Mouse (Mus musculus): ENCODE measurements around the gene Rarg. TPM values are rescaled to one million over a fixed set of nuclear protein-coding genes. Genes with fewer than 3 reads are reported as not detected.

Gene Rarg
- polyA plus RNA-seq, 1 experiment from 2014 or later = 16.7 TPM

DNA sequence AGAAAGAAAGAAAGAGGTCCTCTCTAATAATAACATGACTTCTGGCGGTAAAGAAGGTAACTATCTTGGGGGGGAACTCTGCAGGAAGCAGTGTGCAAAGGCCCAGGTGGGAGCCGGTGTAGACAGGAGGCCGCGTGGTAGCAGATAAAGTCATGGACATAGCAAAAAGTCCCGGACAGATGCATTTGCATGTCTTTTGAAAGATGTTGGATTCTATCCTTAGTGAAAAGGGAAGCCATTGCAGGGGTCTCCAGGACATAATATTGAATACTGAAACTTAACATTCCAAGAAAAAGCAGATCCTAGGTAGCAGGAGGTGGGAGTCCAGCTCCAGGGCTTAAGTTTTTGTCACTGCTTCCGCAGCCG, 21.4 kb upstream of the Rarg start:
- Histone ChIP-seq H3K4me1 (peaks cover 18% of the 10 kb centered on the region), H3K27ac (peak overlapping the region; percentile 73), H3K4me3 (replicated peaks) (peak overlapping the region; percentile 92), H3K9me3 (no peaks in the 10 kb centered on the region), H3K36me3 (replicated peaks) (peaks cover 18% of the 10 kb centered on the region), H3K4me2 (peak overlapping the region; percentile 93), H3K9ac (peak overlapping the region; percentile 88), H3K27me3 (no peaks in the 10 kb centered on the region)
- ATAC-seq (ENCODE audit: low FRiP score) = peak; percentile 24; the same call in 1 of the 2 replicates
- 35% methylated on average over 7 of the region's 7 CpGs for WGBS

DNA sequence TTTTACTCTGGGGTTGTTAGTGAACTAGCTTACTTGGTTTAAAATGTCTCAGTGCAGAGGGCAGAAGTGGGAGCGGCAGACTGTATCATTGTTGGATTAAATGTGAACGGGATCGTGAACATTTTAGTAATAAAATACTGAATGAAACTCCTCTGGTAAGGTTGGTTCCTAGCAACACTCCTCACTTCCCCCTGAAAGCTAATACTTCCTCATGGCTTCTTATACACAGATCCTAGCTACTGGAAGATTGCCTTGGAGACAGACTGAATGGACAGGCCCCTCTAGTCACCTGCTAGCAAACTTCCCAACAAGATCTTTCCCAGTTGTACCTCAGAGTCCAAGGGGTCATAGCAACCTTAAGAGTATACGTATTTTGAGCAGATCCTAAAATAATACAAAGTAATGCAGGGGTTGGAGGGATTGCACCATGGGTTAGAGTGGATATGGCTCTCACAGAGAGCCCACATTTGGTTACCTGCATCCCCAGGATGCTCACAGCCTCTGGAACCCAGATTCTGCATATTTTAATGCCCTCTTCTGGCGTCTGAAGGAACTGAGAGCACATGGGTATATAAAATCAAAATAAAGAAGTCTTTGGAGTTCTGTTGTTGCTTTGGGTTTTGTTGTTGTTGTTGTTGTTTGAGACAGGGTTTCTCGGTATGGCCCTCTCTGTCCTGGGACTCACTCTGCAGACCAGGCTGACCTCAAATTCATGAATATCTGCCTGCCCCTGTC, 16.8 kb upstream of the Rarg start:
- Histone ChIP-seq H3K4me3 (replicated peaks) (no peak overlapping the region), H3K4me1 (peaks cover 14% of the 10 kb centered on the region), H3K9ac (no peak overlapping the region), H3K27ac (no peak overlapping the region), H3K27me3 (peaks cover 22% of the 10 kb centered on the region), H3K4me2 (no peak overlapping the region), H3K36me3 (replicated peaks) (no peaks in the 10 kb centered on the region), H3K9me3 (no peaks in the 10 kb centered on the region)
- ATAC-seq (ENCODE audit: low FRiP score) = no peak
- WGBS = 77% methylated on average over 6 of the region's 6 CpGs

DNA sequence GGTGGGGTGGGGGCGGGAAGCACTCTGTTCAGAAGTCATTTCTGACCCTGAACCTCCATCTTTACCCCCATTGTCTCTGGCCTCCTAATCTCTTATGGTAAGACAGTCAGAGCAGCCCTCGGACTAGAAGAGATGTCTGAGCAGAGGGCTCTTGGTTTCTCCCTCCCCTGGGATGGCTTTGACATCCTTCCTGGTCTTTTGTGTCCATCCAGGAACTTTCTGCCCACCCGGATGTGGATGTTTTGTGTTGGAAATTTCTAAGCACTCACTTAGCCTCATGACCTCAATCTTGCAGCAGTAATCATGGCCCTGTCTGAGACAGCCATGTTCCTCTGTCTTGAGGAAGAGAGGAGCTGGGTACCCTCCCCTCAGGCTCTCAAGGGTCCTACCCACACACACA, 14.1 kb upstream of the Rarg start:
- no peak overlapping the region for H3K27ac ChIP-seq
- no peak overlapping the region for H3K4me2 ChIP-seq
- H3K4me3 ChIP-seq (replicated peaks) = no peak overlapping the region
- no peak for ATAC-seq (ENCODE audit: low FRiP score)
- peaks cover 10% of the 10 kb centered on the region for H3K4me1 ChIP-seq
- H3K9ac ChIP-seq = no peak overlapping the region
- 18% methylated on average over 3 of the region's 3 CpGs for WGBS
- no peaks in the 10 kb centered on the region for H3K36me3 ChIP-seq (replicated peaks)
- H3K27me3 ChIP-seq = peaks cover 22% of the 10 kb centered on the region
- no peaks in the 10 kb centered on the region for H3K9me3 ChIP-seq

DNA sequence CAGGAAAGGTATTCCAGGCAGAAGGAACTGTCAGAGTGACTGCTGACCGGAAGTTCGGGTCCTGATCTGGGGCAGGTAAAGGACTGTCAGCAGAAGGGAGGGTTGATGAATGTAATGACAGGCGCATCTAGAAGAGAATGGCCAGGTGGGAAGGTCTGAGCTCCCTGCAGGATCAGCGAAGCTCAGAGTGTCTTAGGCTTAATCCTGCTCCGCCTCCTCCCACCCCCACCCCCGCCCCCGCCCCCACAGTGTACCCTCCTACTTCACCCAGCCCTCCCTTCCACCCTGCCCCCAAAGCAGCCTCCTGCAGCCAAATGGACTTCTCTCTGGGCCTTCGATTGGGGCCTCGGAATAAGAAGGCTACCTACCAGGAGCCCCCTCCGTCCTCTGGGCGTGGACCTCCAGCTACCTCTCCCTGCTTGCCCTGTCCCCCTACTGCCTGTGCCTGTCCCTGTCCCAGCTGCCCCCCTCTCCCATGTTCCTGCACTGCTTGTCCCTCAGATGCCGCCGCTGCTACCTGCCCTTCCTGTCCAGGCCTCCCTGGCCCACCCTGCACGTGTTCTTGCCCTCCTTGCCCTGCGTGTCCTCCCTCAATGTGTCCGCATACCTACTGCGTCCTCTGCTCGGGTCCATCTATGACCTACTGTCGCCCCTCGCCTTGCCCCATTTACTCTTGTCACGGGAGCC, 13.1 kb upstream of the Rarg start, which contains the start of gene Gm9918:
Gene Gm9918, plus strand, starts transcription at position 290 of the 687 bp plus-strand sequence.
- ATAC-seq (ENCODE audit: low FRiP score) = no peak
- Histone ChIP-seq H3K9ac (peak within 1 kb of the TSS; percentile 8; the same call in 1 of the 2 replicates), H3K27me3 (peaks cover 22% of the 10 kb centered on the region), H3K4me3 (replicated peaks) (peak within 1 kb of the TSS; percentile 11), H3K9me3 (no peaks in the 10 kb centered on the region), H3K4me1 (peaks cover 10% of the 10 kb centered on the region), H3K36me3 (replicated peaks) (no peaks in the 10 kb centered on the region), H3K27ac (no peak within 1 kb of the TSS), H3K4me2 (peak within 1 kb of the TSS; percentile 40)
- 5% methylated on average over 20 of the region's 21 CpGs for WGBS

DNA sequence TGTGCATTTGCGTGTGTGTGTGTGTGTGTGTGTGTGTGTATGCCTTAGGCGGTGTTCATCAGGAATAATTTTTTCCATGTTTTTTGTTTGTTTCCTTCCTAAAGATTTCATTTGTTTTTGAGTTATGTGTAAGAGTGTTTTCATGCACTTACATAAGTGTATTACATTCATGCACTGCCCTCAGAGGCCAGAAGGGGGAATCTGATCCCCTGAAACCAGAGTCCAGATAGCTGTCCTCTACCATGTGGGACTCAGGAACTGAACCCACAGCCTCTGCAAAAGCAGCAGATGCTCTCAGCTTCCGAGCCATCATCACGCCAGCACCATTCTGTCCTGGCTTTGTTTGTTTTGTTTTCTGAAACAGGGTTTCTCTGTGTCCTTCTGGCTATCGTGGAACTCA, 8.2 kb upstream of the Rarg start:
- H3K4me3 ChIP-seq (replicated peaks) = no peak overlapping the region
- WGBS = 87% methylated on average over 5 of the region's 5 CpGs
- ATAC-seq (ENCODE audit: low FRiP score) = no peak
- no peak overlapping the region for H3K9ac ChIP-seq
- peaks cover 11% of the 10 kb centered on the region for H3K27me3 ChIP-seq
- peaks cover 5% of the 10 kb centered on the region for H3K4me1 ChIP-seq
- H3K27ac ChIP-seq = no peak overlapping the region
- H3K9me3 ChIP-seq = no peaks in the 10 kb centered on the region
- H3K4me2 ChIP-seq = no peak overlapping the region
- no peaks in the 10 kb centered on the region for H3K36me3 ChIP-seq (replicated peaks)

DNA sequence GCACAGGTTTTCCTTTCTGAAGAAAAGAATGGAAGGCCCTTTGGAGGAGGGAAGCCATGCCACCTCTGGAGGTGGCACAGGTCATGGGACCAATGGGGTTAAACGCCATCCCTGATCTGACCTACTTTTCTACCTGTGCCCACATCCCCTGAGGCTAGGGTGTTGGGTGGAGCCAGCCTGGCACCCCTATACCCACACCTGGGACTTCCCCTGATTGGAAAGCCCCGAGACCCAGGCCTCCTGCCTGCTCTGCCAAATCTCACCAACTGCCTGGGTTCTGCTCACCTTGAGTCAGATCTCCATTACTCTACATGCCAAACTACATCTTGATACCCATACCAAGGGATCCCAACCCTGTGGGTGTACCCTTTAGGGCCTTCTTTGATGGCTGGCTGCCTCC, 5.7 kb upstream of the Rarg start:
- Histone ChIP-seq H3K4me1 (peaks cover 9% of the 10 kb centered on the region), H3K9me3 (no peaks in the 10 kb centered on the region), H3K4me3 (replicated peaks) (no peak overlapping the region), H3K4me2 (no peak overlapping the region), H3K27me3 (peaks cover 19% of the 10 kb centered on the region), H3K27ac (no peak overlapping the region), H3K9ac (no peak overlapping the region), H3K36me3 (replicated peaks) (no peaks in the 10 kb centered on the region)
- ATAC-seq (ENCODE audit: low FRiP score) = no peak
- 75% methylated on average over 2 of the region's 2 CpGs for WGBS

DNA sequence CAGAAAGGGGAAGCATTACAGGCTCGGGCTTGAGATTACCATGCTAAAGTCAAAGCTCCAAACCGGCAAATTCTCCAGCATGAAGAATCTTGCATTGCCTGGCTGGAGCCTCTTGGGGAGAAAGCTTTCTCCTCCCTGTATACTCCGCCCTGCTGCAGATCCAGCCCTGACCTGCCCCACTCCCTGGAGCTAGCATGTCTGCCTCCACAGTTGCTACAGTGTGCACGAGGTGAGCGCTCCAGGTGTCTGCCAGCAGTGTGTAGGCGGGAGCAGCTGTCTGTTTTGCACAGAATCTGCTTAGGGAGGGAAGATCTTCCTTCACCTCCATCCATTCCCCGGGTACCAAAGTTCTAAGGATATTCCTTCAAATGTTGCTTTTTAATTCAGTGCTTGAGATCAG, 5.3 kb upstream of the Rarg start:
- Histone ChIP-seq H3K27me3 (peaks cover 24% of the 10 kb centered on the region), H3K4me3 (replicated peaks) (no peak overlapping the region), H3K9ac (no peak overlapping the region), H3K4me2 (no peak overlapping the region), H3K4me1 (peaks cover 14% of the 10 kb centered on the region), H3K9me3 (no peaks in the 10 kb centered on the region), H3K36me3 (replicated peaks) (no peaks in the 10 kb centered on the region), H3K27ac (no peak overlapping the region)
- no peak for ATAC-seq (ENCODE audit: low FRiP score)
- WGBS = 54% methylated on average over 7 of the region's 7 CpGs

DNA sequence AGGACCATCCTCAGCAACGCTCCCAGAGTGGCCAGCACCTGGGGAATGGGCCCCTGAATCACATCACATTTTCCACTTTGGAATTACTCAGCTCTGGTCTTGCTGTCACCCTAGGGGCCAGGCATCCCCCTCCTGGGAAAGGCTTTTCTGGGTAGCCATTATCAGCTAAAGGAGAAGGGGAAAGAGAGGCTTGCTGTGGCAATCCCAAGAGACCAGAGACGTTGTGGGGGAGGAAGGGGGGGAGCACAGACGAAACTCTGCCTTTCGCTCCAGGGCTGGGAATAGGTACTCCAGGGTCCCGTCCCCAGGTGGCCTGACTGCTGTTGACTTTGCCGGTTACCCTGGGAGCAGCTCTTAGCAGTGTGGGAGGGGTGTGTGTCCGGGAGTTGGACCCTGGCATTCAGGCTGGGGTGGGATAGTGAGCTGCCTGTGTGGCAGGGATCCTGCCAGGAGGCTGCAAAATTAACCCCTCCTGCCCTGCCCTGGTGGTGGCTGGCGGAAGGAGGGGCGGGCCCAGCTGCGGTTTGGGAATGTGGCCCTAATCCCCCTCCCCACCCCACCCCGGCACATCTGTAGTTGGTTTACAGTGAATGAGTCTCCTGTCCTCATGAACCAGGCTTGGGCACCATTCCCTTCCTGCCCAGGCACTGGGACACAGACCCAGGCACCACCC, 1.4 kb upstream of the Rarg start:
- H3K36me3 ChIP-seq (replicated peaks) = no peaks in the 10 kb centered on the region
- no peak overlapping the region for H3K4me3 ChIP-seq (replicated peaks)
- peaks cover 60% of the 10 kb centered on the region for H3K27me3 ChIP-seq
- H3K9me3 ChIP-seq = no peaks in the 10 kb centered on the region
- no peak overlapping the region; the same call in 1 of the 2 replicates for H3K4me2 ChIP-seq
- H3K9ac ChIP-seq = no peak overlapping the region
- H3K4me1 ChIP-seq = peaks cover 25% of the 10 kb centered on the region
- no peak for ATAC-seq (ENCODE audit: low FRiP score)
- WGBS = 16% methylated on average over 11 of the region's 11 CpGs
- 0 out of 2 replicates have a peak overlapping the region, but pooled peaks have one; percentile 47 for H3K27ac ChIP-seq

DNA sequence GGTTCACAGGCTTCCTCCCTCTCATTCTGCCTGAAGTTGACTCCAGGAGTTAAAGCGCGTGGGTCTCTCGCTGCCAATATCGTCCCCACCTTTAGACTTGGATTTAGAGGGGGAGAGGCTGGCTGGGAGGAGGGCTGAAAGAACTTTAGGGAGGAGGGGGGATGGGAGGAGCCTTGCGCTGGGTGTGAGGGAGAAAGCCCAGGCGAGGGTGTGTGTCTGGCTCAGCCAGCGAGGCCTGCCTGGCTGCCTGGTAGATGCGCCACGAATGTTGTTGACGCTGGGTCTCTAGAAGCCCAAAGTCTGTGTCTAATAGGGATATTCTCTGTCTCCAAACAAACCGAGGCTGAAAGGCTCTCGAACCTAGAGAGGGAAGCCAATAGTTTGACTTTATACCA, 756 bp upstream of the Rarg start:
- H3K9me3 ChIP-seq = no peaks in the 10 kb centered on the region
- 0 out of 2 replicates have a peak overlapping the region, but pooled peaks have one; percentile 47 for H3K27ac ChIP-seq
- H3K27me3 ChIP-seq = peaks cover 60% of the 10 kb centered on the region
- H3K4me1 ChIP-seq = peaks cover 25% of the 10 kb centered on the region
- H3K4me3 ChIP-seq (replicated peaks) = peak overlapping the region; percentile 57; the same call in 1 of the 2 replicates
- peak overlapping the region; percentile 97 for H3K4me2 ChIP-seq
- ATAC-seq (ENCODE audit: low FRiP score) = no peak
- no peak overlapping the region for H3K9ac ChIP-seq
- 6% methylated on average over 12 of the region's 12 CpGs for WGBS
- no peaks in the 10 kb centered on the region for H3K36me3 ChIP-seq (replicated peaks)

DNA sequence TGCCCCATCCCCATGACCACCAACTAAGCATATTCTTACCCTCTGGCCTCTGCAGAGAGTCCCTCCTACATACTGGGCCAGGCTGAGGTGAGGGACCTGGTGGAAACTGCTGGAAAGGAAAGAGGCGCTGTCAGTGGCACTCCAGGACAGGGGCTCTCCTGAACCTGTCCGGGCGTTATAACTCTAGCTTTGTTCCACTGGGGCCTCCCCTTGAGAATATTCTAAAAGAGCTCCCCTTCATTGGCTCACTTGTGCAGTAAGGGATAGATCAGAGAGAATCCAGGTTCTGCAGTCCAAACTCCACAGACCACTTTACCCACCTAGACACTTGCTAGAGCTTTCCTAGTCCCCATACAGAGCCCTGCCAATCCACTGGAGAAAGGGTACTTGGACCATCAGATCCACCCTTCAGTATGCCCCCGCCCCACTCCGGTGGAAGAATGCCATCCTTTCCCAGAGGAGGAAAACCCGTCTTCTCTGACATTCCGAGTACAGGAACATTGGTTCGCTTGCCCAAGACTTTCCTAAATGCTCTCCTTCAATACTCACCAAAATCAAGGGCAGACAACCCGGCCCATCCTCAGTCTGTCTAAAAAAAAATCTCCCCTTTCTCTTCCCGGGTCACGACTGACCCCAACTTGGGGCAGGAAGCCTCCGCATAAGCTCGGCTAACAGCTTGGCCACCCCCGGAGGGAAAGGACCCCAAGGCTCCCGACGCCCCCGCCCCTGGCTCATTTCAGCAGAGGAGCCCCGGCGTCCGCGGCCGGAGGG, 701 bp downstream of the Rarg start:
- WGBS = 10% methylated on average over 22 of the region's 22 CpGs
- ATAC-seq (ENCODE audit: low FRiP score) = no peak
- H3K27me3 ChIP-seq = peaks cover 69% of the 10 kb centered on the region

DNA sequence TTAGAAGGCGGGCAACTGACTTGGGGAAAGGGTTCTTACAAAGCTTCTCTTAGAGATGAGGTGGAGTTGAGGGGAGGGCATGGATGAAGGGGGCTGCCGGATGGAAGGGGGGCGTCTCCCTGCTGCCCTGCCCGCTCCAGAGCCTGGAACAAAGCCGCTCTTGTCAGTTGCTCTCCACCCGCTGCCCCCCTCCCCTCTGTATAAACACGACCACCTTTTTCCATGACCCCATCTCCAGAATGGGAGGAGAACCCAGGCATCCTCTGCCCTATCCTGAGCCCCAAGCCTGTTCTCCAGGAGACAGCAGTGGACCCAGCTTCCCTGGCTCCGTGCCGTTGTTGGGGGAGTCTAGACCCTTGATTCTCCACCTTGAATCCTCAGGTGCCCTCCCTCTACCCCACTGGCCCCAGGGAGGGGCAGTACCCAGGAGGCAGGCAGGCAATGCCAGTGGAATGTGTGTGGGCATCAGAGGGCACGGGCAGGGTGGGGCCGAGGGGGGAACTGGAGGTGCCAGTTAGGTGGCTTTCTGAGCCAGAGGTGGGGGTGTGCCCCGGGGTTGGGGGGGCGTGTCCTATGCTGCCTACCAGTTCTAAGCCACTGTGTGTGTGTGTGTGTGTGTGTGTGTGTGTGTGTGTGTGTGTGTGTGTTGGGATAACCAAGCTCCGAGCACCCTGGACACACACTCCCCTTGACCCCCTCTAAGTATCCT, 1.6 kb downstream of the Rarg start:
- H3K4me3 ChIP-seq (replicated peaks) = peak overlapping the region; percentile 57; the same call in 1 of the 2 replicates
- peak overlapping the region; percentile 17; the same call in 1 of the 2 replicates for H3K9ac ChIP-seq
- H3K27ac ChIP-seq = 0 out of 2 replicates have a peak overlapping the region, but pooled peaks have one; percentile 36
- no peaks in the 10 kb centered on the region for H3K9me3 ChIP-seq
- WGBS = 50% methylated on average over 13 of the region's 14 CpGs
- H3K4me2 ChIP-seq = peak overlapping the region; percentile 31
- no peak for ATAC-seq (ENCODE audit: low FRiP score)
- H3K4me1 ChIP-seq = peaks cover 25% of the 10 kb centered on the region
- H3K36me3 ChIP-seq (replicated peaks) = no peaks in the 10 kb centered on the region
- peaks cover 78% of the 10 kb centered on the region for H3K27me3 ChIP-seq

More for the DNA sequence above, 701 bp downstream of the Rarg start:
- H3K9me3 ChIP-seq = no peaks in the 10 kb centered on the region
- peaks cover 25% of the 10 kb centered on the region for H3K4me1 ChIP-seq
- peak overlapping the region; percentile 77 for H3K9ac ChIP-seq
- H3K4me3 ChIP-seq (replicated peaks) = peak overlapping the region; percentile 57
- H3K36me3 ChIP-seq (replicated peaks) = no peaks in the 10 kb centered on the region
- peak overlapping the region; percentile 97 for H3K4me2 ChIP-seq
- H3K27ac ChIP-seq = no peak overlapping the region

Measured in forebrain, embryonic 12.5 days (tissue).